Mouse (Mus musculus): ENCODE data around the gene Rprd2. TPM values are rescaled to one million over a fixed set of nuclear protein-coding genes. Genes with fewer than 3 reads are reported as not detected.
A peak's percentile ranks its signal among the peaks of the same experiment; 100 is the strongest.
"Not testable (repeated sequence)": the region's sequence is repeated elsewhere in the genome, so short reads cannot be mapped to it uniquely, and the experiment has no call there.

Gene Rprd2
- polyA plus RNA-seq, 1 experiment: 3.4 TPM

DNA sequence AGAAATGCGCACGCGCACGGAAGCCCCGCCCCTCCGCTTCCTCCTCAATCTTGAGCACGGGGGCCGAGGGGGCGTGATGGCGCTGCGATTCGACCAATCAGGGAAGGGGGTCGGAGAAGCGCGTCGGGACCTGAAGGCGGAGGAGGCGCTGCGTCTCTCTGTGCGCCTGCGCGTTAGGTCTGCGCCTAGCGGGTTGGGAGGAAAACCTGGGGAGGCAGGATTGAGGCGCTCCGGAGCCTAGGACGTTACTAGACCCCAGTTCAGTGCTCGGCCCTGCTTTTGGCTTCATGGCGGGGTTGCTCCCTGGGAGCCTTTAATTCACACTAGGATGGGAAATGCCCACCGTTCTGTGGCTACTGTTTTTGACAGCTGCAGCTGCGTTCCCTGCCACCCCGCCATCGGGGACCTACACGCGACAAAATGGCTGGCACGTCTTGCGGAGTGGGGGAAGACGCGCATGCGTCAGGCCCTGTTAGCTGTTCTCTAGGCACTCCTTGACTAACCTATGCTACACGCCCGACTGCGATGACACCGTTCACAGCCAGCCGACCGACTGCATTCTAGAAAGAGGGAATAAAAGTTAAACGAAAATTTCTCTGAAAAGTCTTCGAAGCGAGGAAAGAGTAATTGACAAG is 805 bp upstream of the Rprd2 start:
- Histone ChIP-seq H3K27me3 (replicated peaks) (no peaks in the 10 kb centered on the region), H3K9me3 (no peaks in the 10 kb centered on the region), H3K4me3 (replicated peaks) (peak overlapping the region; percentile 98), H3K4me1 (peaks cover 29% of the 10 kb centered on the region), H3K36me3 (replicated peaks; ENCODE audit: low read length) (peaks cover 7% of the 10 kb centered on the region)
- TF ChIP-seq FLI1 (IDR thresholded peaks at IDR 0.05; ENCODE audit: low read length) (no peak), GATA1 (IDR thresholded peaks at IDR 0.05; ENCODE audit: borderline replicate concordance, low read length) (no peak)

- peak overlapping the region; percentile 98 for H3K4me3 ChIP-seq (replicated peaks)
- H3K9me3 ChIP-seq: no peaks in the 10 kb centered on the region
- no peak for TF ChIP-seq GATA1 (IDR thresholded peaks at IDR 0.05; ENCODE audit: borderline replicate concordance, low read length)
- TF ChIP-seq FLI1 (IDR thresholded peaks at IDR 0.05; ENCODE audit: low read length): no peak
- no peaks in the 10 kb centered on the region for H3K27me3 ChIP-seq (replicated peaks)
- peaks cover 34% of the 10 kb centered on the region for H3K4me1 ChIP-seq
- H3K36me3 ChIP-seq (replicated peaks; ENCODE audit: low read length): peaks cover 15% of the 10 kb centered on the region
Observed at GRCm38 (mm10) chr3:95818026-95818511, 594 bp downstream of the Rprd2 start.

DNA sequence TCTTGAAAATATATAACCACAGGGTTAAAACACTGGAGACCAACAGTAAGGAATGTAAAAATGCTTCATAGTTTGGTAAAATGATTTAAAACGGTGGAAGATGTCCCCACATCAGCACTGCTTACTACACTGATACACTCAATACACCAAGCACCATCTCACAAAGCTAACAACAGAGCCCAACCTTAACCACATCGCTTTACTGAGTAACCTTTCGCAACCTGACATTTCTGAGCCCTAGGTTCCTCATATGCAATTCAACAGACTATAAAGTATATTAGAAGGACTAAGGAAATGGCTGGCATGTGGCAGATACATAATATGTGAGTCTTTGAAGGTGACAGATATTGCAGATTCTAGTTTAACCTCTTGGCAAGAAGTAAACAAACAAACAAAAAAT is 2.0 kb downstream of the Rprd2 start:
- no peak for TF ChIP-seq GATA1 (IDR thresholded peaks at IDR 0.05; ENCODE audit: borderline replicate concordance, low read length)
- no peak for TF ChIP-seq FLI1 (IDR thresholded peaks at IDR 0.05; ENCODE audit: low read length)
- no peaks in the 10 kb centered on the region for H3K27me3 ChIP-seq (replicated peaks)
- peaks cover 36% of the 10 kb centered on the region for H3K4me1 ChIP-seq
- no peaks in the 10 kb centered on the region for H3K9me3 ChIP-seq
- H3K36me3 ChIP-seq (replicated peaks; ENCODE audit: low read length): peaks cover 25% of the 10 kb centered on the region
- peak overlapping the region; percentile 77 for H3K4me3 ChIP-seq (replicated peaks)

- Histone ChIP-seq H3K36me3 (replicated peaks; ENCODE audit: low read length) (peaks cover 53% of the 10 kb centered on the region), H3K9me3 (no peaks in the 10 kb centered on the region), H3K27me3 (replicated peaks) (no peaks in the 10 kb centered on the region), H3K4me3 (replicated peaks) (no peak overlapping the region), H3K4me1 (peaks cover 29% of the 10 kb centered on the region)
- TF ChIP-seq FLI1 (IDR thresholded peaks at IDR 0.05; ENCODE audit: low read length) (no peak), GATA1 (IDR thresholded peaks at IDR 0.05; ENCODE audit: borderline replicate concordance, low read length) (no peak)
Observed at GRCm38 (mm10) chr3:95808384-95808783, 10.3 kb downstream of the Rprd2 start.

DNA sequence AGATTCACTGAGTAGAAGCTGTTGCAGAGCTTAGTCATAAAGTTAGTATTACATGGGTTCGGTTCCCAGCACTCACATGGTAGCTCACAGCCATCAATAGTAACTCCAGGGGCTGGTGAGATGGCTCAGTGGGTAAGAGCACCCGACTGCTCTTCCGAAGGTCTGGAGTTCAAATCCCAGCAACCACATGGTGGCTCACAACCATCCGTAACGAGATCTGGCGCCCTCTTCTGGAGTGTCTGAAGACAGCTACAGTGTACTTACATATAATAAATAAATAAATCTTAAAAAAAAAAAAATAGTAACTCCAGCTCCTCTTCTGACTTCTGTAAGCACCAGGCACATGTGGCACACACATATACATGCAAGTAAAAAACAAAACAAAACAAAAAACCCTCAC is 11.0 kb downstream of the Rprd2 start:
- Histone ChIP-seq H3K4me1 (peaks cover 24% of the 10 kb centered on the region), H3K36me3 (replicated peaks; ENCODE audit: low read length) (peaks cover 54% of the 10 kb centered on the region)
- H3K9me3 ChIP-seq; H3K4me3 ChIP-seq (replicated peaks); H3K27me3 ChIP-seq (replicated peaks): not testable (repeated sequence)

- Histone ChIP-seq H3K4me1 (peaks cover 27% of the 10 kb centered on the region), H3K27me3 (replicated peaks) (no peaks in the 10 kb centered on the region), H3K9me3 (no peaks in the 10 kb centered on the region), H3K4me3 (replicated peaks) (no peak overlapping the region), H3K36me3 (replicated peaks; ENCODE audit: low read length) (peaks cover 52% of the 10 kb centered on the region)
- TF ChIP-seq GATA1 (IDR thresholded peaks at IDR 0.05; ENCODE audit: borderline replicate concordance, low read length) (no peak), FLI1 (IDR thresholded peaks at IDR 0.05; ENCODE audit: low read length) (no peak)
Observed at GRCm38 (mm10) chr3:95806677-95807076, 12.0 kb downstream of the Rprd2 start.

GRCm38 (mm10) chr3:95803851-95804250 is 14.8 kb downstream of the Rprd2 start:
- Histone ChIP-seq H3K9me3 (no peaks in the 10 kb centered on the region), H3K36me3 (replicated peaks; ENCODE audit: low read length) (peaks cover 63% of the 10 kb centered on the region), H3K4me3 (replicated peaks) (no peak overlapping the region), H3K27me3 (replicated peaks) (no peaks in the 10 kb centered on the region), H3K4me1 (peaks cover 32% of the 10 kb centered on the region)
- TF ChIP-seq GATA1 (IDR thresholded peaks at IDR 0.05; ENCODE audit: borderline replicate concordance, low read length) (no peak), FLI1 (IDR thresholded peaks at IDR 0.05; ENCODE audit: low read length) (no peak)

- Histone ChIP-seq H3K4me1 (peaks cover 33% of the 10 kb centered on the region), H3K27me3 (replicated peaks) (no peaks in the 10 kb centered on the region), H3K9me3 (no peaks in the 10 kb centered on the region), H3K4me3 (replicated peaks) (no peak overlapping the region), H3K36me3 (replicated peaks; ENCODE audit: low read length) (peaks cover 43% of the 10 kb centered on the region)
- TF ChIP-seq GATA1 (IDR thresholded peaks at IDR 0.05; ENCODE audit: borderline replicate concordance, low read length) (no peak), FLI1 (IDR thresholded peaks at IDR 0.05; ENCODE audit: low read length) (no peak)
Observed at GRCm38 (mm10) chr3:95798756-95799155, 19.9 kb downstream of the Rprd2 start.

DNA sequence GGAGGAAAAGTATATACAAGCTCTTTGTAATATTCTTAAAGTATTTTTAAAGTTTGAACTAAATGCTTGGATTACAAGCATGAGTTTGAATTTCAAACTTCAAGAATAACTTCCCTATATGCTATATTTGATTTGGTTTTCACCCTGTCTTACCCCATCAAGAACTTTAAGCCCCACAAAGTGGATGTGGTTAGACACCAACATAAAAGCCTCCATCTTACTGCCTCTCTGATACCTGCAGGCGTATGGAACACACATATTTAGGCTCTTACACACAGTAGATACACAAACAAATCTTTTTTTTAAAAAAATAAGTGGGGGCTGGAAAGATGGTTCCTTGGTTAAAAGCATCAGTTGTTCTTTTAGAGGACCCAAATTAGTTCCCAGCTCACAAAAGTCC is 24.4 kb downstream of the Rprd2 start:
- Histone ChIP-seq H3K9me3 (no peaks in the 10 kb centered on the region), H3K4me1 (peaks cover 39% of the 10 kb centered on the region), H3K36me3 (replicated peaks; ENCODE audit: low read length) (peaks cover 15% of the 10 kb centered on the region), H3K27me3 (replicated peaks) (no peaks in the 10 kb centered on the region), H3K4me3 (replicated peaks) (no peak overlapping the region)
- TF ChIP-seq FLI1 (IDR thresholded peaks at IDR 0.05; ENCODE audit: low read length): no peak
- TF ChIP-seq GATA1 (IDR thresholded peaks at IDR 0.05; ENCODE audit: borderline replicate concordance, low read length): no peak

DNA sequence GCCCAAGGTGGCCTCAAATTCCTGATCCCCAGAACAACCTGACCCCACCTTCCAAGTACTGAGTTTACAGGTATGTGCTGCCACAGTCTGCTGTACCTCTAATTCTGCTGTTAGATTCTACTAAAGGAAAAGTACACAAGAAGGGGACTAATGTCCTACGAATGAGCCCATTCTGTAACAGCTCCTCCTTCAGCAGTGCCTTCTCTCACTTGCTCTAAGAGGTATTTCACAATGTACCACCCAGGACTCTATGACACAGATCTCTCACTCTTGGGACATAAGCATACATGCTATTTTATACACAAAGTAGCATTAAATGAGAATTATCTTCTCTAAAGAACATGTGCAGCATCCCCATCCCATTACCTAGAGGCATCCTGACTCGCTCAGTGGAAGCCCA is 25.0 kb downstream of the Rprd2 start:
- H3K36me3 ChIP-seq (replicated peaks; ENCODE audit: low read length): peaks cover 20% of the 10 kb centered on the region
- no peak for TF ChIP-seq GATA1 (IDR thresholded peaks at IDR 0.05; ENCODE audit: borderline replicate concordance, low read length)
- TF ChIP-seq FLI1 (IDR thresholded peaks at IDR 0.05; ENCODE audit: low read length): no peak
- H3K9me3 ChIP-seq: no peaks in the 10 kb centered on the region
- no peak overlapping the region for H3K4me3 ChIP-seq (replicated peaks)
- H3K27me3 ChIP-seq (replicated peaks): no peaks in the 10 kb centered on the region
- H3K4me1 ChIP-seq: peaks cover 37% of the 10 kb centered on the region
